Mouse (Mus musculus): ENCODE data around the gene Gm20388.

- no peak for TF ChIP-seq CTCF (IDR thresholded peaks at IDR 0.05; ENCODE audit: borderline replicate concordance, insufficient read depth, low read depth, low read length)
- no peak for TF ChIP-seq POLR2A (IDR thresholded peaks at IDR 0.05; ENCODE audit: borderline replicate concordance, insufficient read depth, low read length)
Observed at GRCm38 (mm10) chr8:122920890-122921289, 3010.2 kb downstream of the Gm20388 start.
